Mouse (Mus musculus) CD4-positive naive resting alpha-beta T cell, adult 76 days (primary cell): ENCODE results near the gene Pax2. TPM values are rescaled to one million over a fixed set of nuclear protein-coding genes. Genes with fewer than 3 reads are reported as not detected.

ENCODE experiments used
- total RNA-seq: library from RNA; stranded (reverse); gene quantifications from one replicate; pipeline ENCODE4 v1.2.4, GENCODE M21; 2023

The Pax2 gene
- not detected for total RNA-seq

DNA sequence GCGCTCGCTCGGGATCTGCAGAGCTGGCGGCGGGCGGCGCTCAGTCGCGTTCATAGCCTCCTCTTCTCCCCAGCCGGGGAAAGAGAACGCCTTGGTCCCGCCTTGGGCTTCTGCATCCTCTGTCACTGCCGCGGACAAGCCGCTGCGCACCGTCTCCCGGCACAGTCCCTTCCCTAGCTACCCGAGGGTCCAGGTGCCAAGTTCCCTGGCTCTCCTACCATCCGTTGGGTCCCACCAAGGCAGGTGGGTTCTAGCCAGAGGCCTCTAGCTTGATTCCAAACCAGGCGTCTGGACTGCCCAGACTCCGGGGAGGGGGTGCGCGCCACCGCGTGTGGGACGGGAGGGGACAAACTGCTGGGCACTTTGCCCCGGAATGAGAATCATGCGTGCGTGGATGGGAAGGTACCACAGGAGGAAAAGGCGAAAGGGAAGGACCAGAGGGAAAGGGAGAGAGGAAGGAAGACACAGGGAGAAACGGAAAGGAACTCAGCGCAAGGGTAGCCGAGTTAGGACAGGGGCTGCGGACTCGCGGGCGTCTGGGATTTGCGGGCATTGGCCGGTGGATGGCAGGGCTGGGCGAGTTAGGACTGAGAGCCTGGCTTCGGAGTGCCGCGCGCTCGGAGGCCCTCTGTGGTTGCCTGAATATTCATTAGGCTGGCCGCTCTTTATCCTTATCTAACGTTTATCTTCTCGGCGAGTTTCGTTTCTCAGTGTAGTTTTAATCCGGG is at the start of gene Pax2:
Gene Pax2 (plus strand): TSS at position 353 of the 728 bp plus-strand sequence.

Other genes with a start within 250 kb of the Pax2 start
- 4.2 TPM for gene Sec31b, start 210.2 kb upstream of the Pax2 start, total RNA-seq
- gene Gm20538, start 203.2 kb upstream of the Pax2 start, total RNA-seq: not detected
- 103 TPM for gene Ndufb8, start 200.6 kb upstream of the Pax2 start, total RNA-seq
- gene Hif1an, start 193.2 kb upstream of the Pax2 start, total RNA-seq: 74.5 TPM
- 40.6 TPM for gene Slf2, start 175.1 kb downstream of the Pax2 start, total RNA-seq
- gene Sema4g, start 233.1 kb downstream of the Pax2 start, total RNA-seq: 0.35 TPM
- 9.7 TPM for gene Twnk, start 249.6 kb downstream of the Pax2 start, total RNA-seq